Mouse (Mus musculus) stomach, embryonic 16.5 days (tissue): ENCODE measurements around the gene Mr1. TPM values are rescaled to one million over a fixed set of nuclear protein-coding genes. Genes with fewer than 3 reads are reported as not detected.

Experiments used
- ATAC-seq: fragments of 200-750 bp; cut with Nextera tagmentation; 2 replicates; pipeline ENCODE4 v1.8.0; 2017; ENCODE audit warnings: moderate number of reproducible peaks, moderate TSS enrichment; ENCODE audit not compliant: insufficient read depth, low FRiP score
- H3K27ac ChIP-seq: fragments of 300-500 bp; sonication (generic); 2 replicates; pipeline ENCODE4 v1.5.1; 2014; ENCODE audit warnings: low read length
- H3K27me3 ChIP-seq: fragments of 300-500 bp; sonication (generic); 2 replicates; pipeline ENCODE4 v1.6.1; 2014; ENCODE audit warnings: low read length, control low read depth, mixed read lengths; ENCODE audit not compliant: control insufficient read depth, insufficient read depth
- H3K36me3 ChIP-seq: fragments of 300-500 bp; sonication (generic); 2 replicates; pipeline ENCODE4 v1.6.1; 2014; ENCODE audit warnings: low read length; ENCODE audit not compliant: control insufficient read depth, insufficient read depth
- H3K4me1 ChIP-seq: fragments of 300-500 bp; sonication (generic); 2 replicates; pipeline ENCODE4 v1.6.1; 2014; ENCODE audit warnings: low read length, control low read depth, mixed read lengths; ENCODE audit not compliant: control insufficient read depth, insufficient read depth
- H3K4me2 ChIP-seq: fragments of 300-500 bp; sonication (generic); 2 replicates; pipeline ENCODE4 v1.6.1; 2014; ENCODE audit warnings: low read depth, low read length, mixed read lengths
- H3K4me3 ChIP-seq: fragments of 300-500 bp; sonication (generic); replicated peaks from 2 replicates; pipeline ENCODE4 v1.5.1; 2014; ENCODE audit warnings: mild to moderate bottlenecking, low read length
- H3K9ac ChIP-seq: fragments of 300-500 bp; sonication (generic); 2 replicates; pipeline ENCODE4 v1.6.1; 2014; ENCODE audit warnings: low read length
- H3K9me3 ChIP-seq: fragments of 300-500 bp; sonication (generic); replicated peaks from 2 replicates; pipeline ENCODE4 v1.6.1; 2016; ENCODE audit warnings: low read length, control low read depth; ENCODE audit not compliant: control insufficient read depth
- WGBS: fragments of 180-500 bp; shearing (Covaris S2); extraction: QIAGEN DNeasy Blood & Tissue Kit; methylation state at CpG from one replicate; pipeline ENCODE4 v1.1.7; 2014; 5-methylcytosine and 5-hydroxymethylcytosine counted together
- polyA plus RNA-seq: library from polyadenylated mRNA; unstranded; fragments of >200 nt; fragmentation: Nextera tagmentation; extraction: Ambion mirVana; gene quantifications from 2 replicates; pipeline ENCODE4 v1.2.1, GENCODE M21; 2015

Gene Mr1
- polyA plus RNA-seq, 1 experiment from 2014 or later: 9.1 TPM

GRCm38 (mm10) chr1:155083271-155084265 is 63.0 kb downstream of the Mr1 start:
- Histone ChIP-seq H3K9me3 (no peaks in the 10 kb centered on the region), H3K4me2 (peak overlapping the region; percentile 82), H3K36me3 (no peaks in the 10 kb centered on the region), H3K4me3 (peak overlapping the region; percentile 51), H3K27ac (peak overlapping the region; percentile 98), H3K9ac (peak overlapping the region; percentile 79), H3K4me1 (peaks cover 43% of the 10 kb centered on the region), H3K27me3 (no peaks in the 10 kb centered on the region)
- 1% methylated on average over 58 of the region's 77 CpGs for WGBS
- ATAC-seq: peak; percentile 95

GRCm38 (mm10) chr1:155082965-155083268 is 63.7 kb downstream of the Mr1 start:
- H3K9ac ChIP-seq: peak overlapping the region; percentile 79
- H3K4me1 ChIP-seq: peaks cover 43% of the 10 kb centered on the region
- WGBS: 0% methylated on average over 18 of the region's 18 CpGs
- H3K4me3 ChIP-seq: peak overlapping the region; percentile 51
- peak overlapping the region; percentile 92 for H3K27ac ChIP-seq
- no peaks in the 10 kb centered on the region for H3K9me3 ChIP-seq
- no peaks in the 10 kb centered on the region for H3K36me3 ChIP-seq
- H3K4me2 ChIP-seq: peak overlapping the region; percentile 71
- H3K27me3 ChIP-seq: no peaks in the 10 kb centered on the region
- no peak for ATAC-seq

- H3K9me3 ChIP-seq: no peaks in the 10 kb centered on the region
- peak overlapping the region; percentile 51 for H3K4me3 ChIP-seq
- peaks cover 47% of the 10 kb centered on the region for H3K4me1 ChIP-seq
- H3K9ac ChIP-seq: peak overlapping the region; percentile 79
- ATAC-seq: no peak
- H3K36me3 ChIP-seq: no peaks in the 10 kb centered on the region
- H3K27me3 ChIP-seq: no peaks in the 10 kb centered on the region
- H3K27ac ChIP-seq: peak overlapping the region; percentile 92
- peak overlapping the region; percentile 71 for H3K4me2 ChIP-seq
- WGBS: 18% methylated on average over 11 of the region's 11 CpGs
Observed at GRCm38 (mm10) chr1:155082158-155082964, 64.3 kb downstream of the Mr1 start.

- Histone ChIP-seq H3K4me2 (no peak overlapping the region), H3K4me3 (no peak overlapping the region), H3K36me3 (no peaks in the 10 kb centered on the region), H3K27ac (no peak overlapping the region), H3K4me1 (peaks cover 29% of the 10 kb centered on the region), H3K9me3 (no peaks in the 10 kb centered on the region), H3K27me3 (no peaks in the 10 kb centered on the region), H3K9ac (no peak overlapping the region)
- 58% methylated on average over 3 of the region's 3 CpGs for WGBS
- ATAC-seq: no peak
Observed at GRCm38 (mm10) chr1:155077675-155078074, 68.9 kb downstream of the Mr1 start.

Other genes with a start within 250 kb of the Mr1 start
- gene Ier5, start 47.2 kb downstream of the Mr1 start, polyA plus RNA-seq: 2.0 and 2.5 TPM in 2 replicates
- gene Stx6, start 11.9 kb upstream of the Mr1 start, polyA plus RNA-seq: 45.7 and 49.4 TPM in 2 replicates
- 2.5 and 3.3 TPM in 2 replicates for gene BC034090, start 97.6 kb upstream of the Mr1 start, polyA plus RNA-seq